Mouse (Mus musculus) thymus, postnatal 0 days (tissue): ENCODE measurements at regions not wholly inside any gene's neighbourhood (a gene's known extent, or its start where the extent isn't known, plus 50 kb on each side); places are given as distances from the start of the nearest gene placed in this dataset.

ENCODE experiments used
- DNase-seq: peaks from one replicate; pipeline ENCODE4 v3.0.0-alpha.2; 2015; ENCODE audit warnings: low spot score

DNA sequence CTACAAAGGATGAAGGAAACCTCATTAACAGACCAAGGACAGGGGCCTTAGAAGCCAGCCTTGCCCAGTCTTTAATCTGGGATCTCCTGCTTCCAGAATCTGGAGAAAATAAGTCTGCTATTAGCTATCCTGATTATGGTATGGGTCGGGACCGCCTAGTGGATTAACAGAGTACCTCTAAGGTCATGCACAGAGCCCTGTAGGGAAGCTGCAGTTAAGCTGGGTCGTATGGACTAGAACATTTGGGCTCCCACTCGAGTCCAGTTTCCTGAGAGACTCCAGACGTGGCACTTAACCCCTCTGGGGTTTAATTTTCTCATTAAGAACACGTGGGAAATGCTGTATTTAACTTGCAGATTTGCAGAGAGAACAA is 191.5 kb upstream of the Map3k1 start:
- peak; percentile 34 for DNase-seq

DNA sequence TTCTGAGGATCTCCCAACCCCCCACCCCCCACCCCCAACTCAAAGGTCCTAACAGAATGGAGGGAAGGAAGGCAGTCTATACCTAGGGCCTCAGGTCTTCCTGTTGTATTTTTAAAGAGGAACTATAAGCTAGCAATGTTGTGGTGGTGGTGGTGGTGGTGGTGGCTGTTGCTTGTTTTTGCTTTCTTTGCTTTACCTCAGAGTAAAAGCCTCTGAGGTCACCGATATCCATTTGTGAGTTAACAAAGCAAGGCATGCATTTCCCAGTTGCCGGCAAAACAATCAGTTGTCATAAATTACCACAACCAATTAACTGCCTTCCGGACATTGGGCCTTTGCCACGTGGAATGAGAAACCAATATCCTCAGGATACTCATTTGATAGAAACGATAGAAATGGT is 191.9 kb upstream of the Map3k1 start:
- DNase-seq: peak; percentile 71

DNA sequence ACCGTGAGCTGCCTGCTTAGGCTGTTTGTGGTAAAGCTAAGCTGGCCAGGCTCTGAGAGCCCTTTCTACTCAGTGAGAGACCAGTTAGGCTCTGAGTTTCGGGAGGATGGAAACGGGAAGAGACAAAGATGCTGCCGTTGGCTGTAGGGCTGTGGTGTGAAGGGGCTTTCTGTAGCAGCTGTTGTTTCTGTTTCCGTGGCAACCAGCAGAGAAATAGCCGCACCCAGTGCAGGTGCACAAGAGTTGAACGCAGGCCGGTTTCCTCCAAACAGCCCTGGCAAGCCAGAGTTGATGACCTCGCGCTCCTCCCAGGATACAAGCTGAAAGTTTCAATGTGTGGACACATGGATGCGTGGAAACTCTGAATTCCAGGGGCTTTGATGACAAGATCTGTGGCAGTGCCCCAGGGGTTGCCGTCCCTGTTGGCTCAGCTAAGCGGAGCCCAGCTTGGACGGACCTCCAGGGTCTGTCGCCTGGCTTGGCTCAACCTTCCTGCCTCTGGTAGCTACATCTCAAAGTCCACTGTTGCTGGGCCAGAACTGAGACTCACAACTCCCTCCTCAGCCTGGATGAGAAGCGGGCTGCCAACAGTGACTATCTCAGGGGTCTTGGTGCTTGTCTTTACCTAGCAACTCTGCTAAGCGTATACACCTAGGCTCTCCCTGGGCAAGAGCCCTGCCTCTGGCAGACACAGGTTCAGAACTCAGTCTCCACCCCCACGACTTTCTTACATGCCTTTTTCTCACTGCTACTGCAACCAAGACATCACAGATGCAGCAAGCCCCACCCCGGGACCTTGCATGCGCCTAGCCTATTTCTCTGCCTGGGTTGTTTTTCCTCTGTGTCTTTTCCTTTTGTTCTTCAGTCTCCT is 192.6 kb upstream of the Map3k1 start:
- peak; percentile 95 for DNase-seq

DNA sequence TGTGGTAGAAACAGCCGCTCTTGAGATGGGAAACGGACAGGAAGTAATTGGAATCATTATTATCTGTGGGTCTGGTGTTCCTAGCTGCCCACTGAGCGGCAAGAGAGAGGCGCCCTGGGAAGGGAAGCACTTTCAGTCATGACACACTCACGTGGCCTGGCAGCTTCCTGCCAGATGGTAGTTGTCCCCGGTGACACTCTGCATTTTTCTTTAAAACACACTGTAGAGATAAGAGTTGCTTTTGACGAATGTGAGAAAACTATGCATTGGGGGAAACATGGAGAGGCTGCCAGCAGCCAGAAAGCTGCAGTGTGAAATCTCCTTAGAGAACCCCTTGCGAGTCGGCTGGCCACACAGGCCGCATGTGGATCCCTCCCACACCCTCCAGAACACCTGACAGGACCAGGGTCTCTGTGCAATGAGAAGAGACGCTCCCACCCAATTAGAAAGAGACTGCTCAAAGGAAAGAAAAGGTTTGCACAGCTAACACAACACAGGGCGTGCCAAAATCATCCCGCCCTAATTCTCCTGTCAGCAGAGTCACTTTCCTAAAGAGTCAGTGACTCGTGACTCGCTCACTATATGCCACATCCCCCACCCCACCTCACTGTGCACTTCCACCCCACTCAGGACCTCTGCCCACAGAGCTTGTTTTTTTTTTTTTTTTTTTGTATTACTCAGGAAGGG is 194.0 kb upstream of the Map3k1 start:
- DNase-seq: peak; percentile 84

DNA sequence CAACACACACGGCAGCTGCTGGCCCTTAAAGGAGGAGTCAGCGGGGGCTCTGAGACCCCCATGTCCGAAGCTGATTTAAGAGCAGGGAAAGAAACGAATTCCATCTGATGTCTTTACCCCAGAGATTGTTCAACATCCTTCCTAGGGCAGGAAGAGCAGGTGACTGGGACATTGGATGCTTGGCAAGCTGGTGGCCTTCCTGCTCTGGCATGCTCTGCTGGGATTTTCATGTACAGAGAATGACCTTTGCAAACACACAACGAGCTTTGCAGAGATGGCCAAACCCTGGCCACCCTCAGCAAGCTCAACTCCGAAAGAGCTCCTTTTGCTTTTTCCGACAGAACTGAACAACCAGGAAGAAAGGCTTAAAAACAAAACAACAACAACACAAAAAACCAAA is 194.7 kb upstream of the Map3k1 start:
- DNase-seq: no peak

DNA sequence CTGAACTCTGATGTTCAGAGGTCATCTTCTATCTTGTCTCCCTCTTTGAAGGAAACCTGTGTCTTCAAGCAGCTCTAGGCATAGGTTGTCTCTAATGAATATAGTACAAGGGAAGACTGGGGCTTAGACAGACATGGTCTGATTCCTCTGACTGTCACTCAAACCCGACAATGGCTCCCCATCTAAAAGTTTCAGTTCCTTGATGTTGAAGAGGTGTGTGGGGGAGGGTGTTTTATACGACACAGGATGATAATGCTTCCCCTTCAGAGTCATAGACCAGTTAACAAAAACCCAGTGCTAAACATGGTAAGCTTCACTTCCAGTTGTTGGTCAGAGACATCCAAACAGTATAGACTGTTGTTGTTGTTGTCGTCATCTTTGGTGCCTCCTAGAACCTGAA is 195.3 kb upstream of the Map3k1 start:
- DNase-seq: peak; percentile 32

DNA sequence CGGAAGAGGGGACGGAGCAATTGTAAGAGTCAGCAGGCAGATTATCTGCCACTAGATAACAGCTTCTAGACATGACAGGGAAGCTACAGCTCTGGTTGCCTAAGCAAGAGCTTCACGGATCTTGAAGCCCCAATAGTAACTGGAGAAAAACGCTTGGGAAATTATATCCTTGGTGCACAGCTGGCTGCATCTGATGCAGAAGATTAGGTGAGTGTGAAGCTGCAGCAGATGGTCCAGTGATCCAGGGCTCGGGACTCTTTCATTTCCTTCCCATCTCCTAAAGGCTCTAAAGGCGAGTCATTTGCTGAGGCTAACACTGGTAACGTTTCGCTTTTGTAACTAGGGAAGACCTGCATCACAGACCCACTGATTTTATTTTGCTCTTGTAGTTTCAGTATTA is 196.6 kb upstream of the Map3k1 start:
- DNase-seq: no peak

DNA sequence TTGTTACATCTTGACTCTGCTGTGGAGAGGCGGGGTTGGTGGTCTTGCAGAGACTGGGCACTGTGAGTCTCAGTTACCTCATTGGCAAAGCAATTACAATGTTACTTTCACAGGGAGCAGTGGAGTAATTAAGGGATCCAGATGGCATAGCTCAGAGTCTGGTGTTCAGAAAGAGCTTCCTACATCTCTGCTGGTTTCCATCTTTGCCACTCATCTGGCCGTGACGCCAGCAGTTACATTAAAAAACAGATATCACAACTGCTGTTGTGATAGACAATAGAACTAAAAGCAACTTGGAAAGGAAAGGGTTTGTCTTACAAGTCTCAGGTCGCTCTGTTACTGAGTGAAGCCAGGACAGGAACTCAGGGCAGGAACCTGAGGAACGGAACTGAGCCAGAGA is 200.0 kb upstream of the Map3k1 start:
- DNase-seq: no peak

DNA sequence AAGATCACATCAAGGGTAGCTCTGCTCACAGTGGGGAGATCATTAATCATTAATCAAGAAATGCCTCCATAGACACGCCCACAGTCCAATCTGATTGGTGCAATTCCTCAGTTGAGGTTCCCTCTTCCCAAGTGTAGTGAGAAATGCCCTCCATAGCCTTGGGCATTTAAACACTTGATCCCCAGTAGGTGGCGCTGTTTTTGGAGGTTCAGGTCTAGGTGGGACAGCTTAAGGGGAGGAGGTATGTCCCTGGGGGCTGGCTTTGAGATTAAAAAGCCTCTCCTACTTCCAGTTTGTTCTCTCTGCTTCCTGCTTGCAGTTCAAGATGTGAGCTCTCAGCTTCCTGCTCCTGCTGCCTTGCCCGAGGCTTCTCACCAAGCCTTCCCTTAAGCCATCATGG is 200.5 kb upstream of the Map3k1 start:
- no peak for DNase-seq

DNA sequence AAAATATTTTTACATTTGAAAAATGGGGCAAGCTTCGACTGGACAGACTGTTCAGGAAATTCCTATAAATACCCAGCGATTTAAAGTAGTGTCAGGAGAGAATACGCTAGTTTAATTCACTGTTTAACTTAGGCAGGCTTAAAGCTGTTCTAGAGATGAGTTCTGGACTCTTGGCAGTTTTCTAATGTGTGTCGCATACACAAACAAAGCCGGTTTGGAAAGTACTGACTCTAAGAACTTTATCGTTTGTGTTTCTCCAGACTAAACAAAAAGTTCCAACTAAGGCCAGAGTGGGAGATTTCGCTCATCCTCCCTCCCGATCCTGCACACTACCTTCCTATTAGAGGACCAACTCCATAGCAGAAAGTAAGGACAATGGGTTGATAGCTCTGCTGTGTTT is 201.7 kb upstream of the Map3k1 start:
- DNase-seq: no peak

DNA sequence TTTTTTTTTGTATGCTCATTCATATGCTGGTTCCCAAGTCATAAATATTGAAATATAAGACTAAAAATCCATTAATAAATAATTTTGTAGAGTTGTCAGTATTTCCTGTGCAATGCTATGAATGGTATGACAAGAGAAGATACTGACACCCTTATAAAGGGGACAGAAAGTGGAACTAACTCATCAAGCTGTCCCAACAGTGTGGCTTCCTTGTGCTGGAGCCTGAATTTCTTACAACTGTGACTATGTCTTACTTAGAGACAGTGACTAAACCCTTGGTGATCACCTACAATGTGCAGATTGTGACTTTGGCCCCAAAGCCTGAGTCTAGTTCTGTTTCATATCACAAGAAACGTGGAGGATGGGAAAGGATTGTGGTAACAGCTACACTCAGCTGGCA is 203.8 kb upstream of the Map3k1 start:
- no peak for DNase-seq

DNA sequence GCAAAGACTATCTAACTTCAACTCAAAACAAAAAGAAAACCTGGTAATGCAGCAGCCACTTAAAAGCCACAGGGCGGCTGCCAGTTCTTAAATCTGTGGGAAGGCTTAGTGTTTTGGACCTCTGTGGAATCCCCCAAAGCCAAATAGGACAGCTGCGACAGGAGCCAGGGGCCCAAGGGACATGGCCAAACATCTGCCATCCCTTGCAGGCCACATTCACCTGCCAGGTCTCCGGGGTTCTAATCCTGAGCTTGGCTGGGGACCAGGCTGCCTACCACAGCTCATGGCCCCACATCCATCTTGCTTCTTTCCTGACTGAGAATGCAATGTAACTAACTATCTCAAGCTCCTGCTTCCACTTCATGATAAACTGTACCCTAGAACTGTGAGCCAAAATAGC is 206.3 kb upstream of the Map3k1 start:
- DNase-seq: no peak

DNA sequence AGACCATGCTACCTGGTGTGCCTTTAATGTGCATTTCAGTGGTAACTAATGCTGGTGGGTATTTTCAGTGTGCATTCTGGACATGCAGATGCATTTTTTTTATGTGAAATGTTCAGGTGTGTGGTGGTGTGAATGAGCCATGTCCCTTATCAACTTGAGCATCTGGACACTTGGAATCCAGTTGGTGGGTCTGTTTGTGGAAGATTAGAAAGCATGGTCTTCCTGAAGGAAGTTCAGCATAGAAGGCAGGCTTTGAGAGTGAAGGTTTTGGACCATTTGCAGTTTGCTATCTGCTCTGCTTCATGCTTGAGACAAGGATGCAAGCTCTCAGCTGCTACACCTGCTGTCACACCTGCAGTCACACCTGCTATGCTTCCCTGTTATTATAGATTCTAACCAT is 207.5 kb upstream of the Map3k1 start:
- no peak for DNase-seq

DNA sequence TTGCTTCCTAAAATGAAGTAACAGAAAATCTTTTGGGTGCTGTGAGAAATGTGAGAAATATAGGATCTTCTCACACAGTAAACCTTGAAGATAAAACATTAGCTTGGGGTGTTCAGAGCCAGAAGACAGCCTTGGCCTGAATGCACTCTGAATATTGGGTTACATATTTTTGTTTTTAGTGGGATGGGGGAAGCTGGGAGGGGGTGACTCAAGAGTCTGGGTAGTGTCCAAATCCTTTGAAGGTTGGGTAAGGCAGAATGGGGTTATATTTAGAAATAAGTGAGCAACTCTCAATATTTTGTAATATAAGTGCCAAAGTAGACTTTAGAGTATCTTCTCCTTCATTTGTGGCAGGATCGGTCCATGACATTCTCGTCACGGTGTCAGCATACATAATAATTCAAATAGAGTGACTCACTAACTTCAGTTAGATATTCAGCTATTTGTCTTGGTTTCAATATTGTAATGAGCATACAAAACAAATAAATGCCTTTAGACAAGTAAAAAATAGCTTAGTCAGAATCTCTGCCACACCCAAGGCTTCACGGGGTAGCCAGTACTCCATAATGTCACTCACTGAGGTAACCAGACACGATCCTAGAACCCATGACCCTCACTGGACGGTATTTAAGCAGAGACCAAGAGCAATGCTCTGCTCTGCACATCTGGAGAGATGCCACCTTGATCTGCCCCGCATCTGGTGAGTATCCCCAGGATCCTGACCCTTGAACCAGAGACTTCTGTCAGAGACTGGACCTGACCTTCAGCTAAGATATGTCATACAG is 209.9 kb upstream of the Map3k1 start:
- DNase-seq: no peak

DNA sequence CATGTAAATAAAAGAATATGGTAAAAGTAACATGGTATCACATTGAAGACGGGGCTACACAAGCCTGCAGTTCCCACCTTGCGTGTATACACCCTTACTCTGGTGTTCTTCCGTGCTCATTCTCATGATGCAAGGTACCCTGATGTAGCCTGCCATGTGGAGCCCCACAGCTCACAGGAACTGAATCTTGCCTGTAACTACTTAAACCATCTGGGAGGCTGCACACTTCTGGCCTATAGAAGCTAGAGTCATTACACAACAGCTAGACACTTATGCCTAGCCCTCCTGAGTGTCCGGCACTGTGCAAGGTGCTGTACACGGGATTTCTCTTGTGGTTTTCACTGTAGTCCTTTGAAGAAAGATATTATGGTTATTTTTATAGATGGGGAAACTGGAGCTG is 210.8 kb upstream of the Map3k1 start:
- DNase-seq: no peak

DNA sequence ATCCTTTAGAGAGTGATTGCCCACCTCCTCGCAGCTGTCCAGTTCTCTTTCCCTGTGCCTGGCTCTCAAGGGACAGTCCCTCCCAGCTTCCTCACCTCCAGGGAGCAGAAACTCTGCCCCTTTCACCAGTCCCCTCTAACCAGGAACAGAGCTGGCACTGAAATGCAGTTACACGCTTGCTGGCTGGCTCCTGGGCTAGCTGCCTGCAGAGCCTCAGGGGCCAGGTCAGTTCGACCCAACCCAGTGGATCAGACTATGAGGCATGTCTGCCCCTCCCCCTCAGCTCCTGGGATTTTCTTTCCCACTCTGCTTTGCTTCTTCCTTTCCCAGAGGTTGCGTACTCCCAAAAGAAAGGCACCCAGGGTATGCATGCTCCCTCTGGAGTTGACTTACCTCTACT is 214.4 kb upstream of the Map3k1 start:
- no peak for DNase-seq

DNA sequence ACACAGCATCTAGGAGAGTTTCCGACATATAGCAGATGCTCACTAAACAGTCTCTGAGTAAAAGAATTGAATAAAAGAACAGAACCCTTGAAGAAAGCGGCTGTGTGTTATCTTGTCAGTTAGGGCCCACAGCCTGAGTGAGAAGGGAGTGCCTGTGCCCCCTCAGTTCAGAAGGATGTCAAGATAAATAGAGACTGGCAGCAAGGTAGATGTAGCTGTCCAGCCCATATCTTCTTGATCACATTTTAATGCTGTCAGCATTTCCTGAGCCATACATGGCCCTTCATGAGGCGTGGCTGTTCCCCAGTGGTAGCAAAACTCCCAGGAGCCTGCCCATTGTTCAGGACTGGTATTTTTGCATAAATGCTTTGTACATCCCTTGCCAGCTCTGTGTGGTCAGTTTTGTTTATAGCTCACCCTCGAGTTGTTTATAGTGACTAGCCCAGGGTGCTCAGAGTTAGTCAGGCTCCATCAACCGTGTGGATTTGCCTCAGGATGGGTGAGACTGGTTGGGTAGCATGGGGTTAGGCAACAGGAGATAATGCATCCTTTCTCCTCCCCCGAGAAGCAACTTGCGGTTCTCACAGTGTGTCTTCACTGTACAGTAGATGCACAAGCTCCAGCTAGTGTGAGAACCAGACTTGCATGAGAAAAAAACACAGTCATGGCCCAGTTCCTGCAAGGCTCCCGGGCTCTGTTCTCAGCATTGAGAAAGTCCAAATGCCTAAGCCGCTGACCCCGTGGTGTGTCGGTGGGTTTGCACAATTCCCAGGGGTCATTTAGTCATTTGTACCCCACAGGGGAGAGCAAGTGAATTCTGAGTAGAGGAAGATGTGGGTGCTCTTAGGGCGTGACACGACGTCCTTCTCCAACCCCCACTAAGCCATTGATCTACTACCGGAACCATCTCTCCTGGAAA is 216.1 kb upstream of the Map3k1 start:
- DNase-seq: no peak

DNA sequence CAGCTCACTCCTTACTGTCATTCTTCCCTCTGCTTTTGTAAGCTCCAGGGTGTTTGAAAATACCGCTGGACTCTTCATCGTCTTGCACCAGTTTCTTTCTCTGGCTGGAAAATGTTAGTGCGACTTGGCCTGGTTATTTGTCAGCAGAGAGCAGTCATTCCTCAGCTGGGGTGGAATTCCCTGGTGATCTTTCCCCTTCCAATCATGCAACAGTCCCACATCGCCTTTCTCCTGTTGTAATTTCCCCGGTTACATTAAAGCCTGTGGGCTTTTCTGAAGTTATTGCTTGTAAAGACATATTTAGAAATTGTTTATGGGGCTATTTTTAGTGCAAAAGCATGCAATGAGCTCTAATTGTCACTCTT is 216.8 kb upstream of the Map3k1 start:
- DNase-seq: no peak

DNA sequence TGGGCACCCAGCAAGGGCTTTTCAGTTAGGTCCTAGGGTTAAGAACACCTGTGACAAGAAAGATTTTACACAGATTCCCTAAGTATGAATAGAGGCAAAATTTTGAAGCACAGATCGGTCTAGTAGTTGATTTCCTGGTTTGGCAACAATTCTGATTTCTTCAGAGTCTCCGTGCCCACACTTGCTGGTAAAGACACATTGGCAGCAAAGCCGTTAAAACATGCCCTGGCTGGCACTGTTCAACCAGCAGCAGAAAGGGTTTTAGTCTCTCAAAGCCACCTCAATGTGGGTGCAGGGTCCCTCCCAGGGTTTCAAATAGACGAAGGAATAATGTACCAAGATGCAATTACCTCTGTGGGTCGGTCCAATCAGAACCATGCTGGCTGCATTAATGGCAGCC is 218.9 kb upstream of the Map3k1 start:
- no peak for DNase-seq

DNA sequence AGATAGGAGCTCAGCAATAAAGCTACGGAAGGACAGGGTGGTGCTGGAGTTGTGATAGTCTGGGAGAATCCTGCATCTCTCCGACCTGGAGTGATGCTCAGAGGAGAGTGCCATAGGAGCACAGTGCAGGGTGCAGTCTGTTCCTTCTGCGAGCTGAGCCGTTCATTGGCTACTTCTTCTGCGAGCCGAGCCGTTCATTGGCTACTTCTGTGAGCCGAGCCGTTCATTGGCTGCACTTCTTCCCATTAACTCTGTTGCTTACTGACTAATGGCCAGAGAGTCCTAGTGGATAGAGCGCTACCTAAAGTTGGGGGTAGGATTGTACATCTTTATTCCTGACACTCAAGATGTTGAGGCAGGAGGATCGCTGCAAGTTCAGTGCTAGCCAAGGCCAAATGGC is 222.3 kb upstream of the Map3k1 start:
- DNase-seq: no peak

DNA sequence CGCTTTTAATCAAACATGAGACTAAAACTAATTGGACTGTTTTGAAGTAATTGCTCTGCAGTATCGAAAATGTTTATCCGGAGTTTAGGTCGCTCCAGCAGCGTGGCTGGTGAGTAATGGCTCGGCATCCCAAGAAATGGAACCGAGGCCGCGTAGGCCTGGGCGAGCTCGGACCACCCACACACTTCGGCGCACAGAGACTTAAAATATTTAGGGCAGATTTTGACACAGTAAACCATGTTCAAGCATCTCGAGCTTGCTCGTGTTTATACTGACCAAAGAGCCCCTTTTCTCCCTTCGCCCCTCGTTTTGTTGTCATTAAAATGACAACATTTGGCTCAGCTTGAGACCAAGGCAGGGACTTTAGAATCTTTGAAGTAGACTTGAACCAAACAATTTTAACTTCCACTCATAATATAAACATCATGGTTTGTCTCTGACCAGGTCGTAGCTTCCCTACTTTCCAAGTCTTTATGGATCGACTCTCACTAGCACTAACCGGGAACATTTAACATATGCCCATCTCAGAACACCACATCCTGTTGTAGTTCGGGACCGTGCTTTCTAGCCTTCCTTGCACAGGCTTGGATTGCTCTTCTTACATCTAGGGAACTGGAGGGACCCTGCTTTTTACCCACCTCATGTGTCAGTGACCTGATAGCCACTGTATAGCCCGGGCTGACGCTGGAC is 223.0 kb upstream of the Map3k1 start:
- no peak for DNase-seq
